Mouse (Mus musculus) forebrain, embryonic 13.5 days (tissue): Measurements from ENCODE around the gene Arid3a. TPM values are rescaled to one million over a fixed set of nuclear protein-coding genes. Genes with fewer than 3 reads are reported as not detected.
"Not testable (repeated sequence)": the region's sequence is repeated elsewhere in the genome, so short reads cannot be mapped to it uniquely, and the experiment has no call there.

ENCODE experiments used
- ATAC-seq: fragments of 200-750 bp; cut with Nextera tagmentation; 2 replicates; pipeline ENCODE4 v1.8.0; 2017
- H3K27ac ChIP-seq: fragments of 300-500 bp; sonication (generic); 2 replicates; pipeline ENCODE4 v1.5.1; 2015; ENCODE audit warnings: inconsistent platforms, mild to moderate bottlenecking, moderate library complexity
- H3K27me3 ChIP-seq: fragments of 300-500 bp; sonication (generic); 2 replicates; pipeline ENCODE4 v1.6.1; 2015; ENCODE audit warnings: mild to moderate bottlenecking, inconsistent platforms
- H3K36me3 ChIP-seq: fragments of 300-500 bp; sonication (generic); 2 replicates; pipeline ENCODE4 v1.6.1; 2015; ENCODE audit warnings: mild to moderate bottlenecking, inconsistent platforms; ENCODE audit not compliant: poor library complexity, severe bottlenecking
- H3K4me1 ChIP-seq: fragments of 300-500 bp; sonication (generic); 2 replicates; pipeline ENCODE4 v1.6.1; 2015; ENCODE audit warnings: inconsistent platforms
- H3K4me2 ChIP-seq: fragments of 300-500 bp; sonication (generic); 2 replicates; pipeline ENCODE4 v1.6.1; 2015; ENCODE audit warnings: inconsistent platforms, mild to moderate bottlenecking, moderate library complexity
- H3K4me3 ChIP-seq: fragments of 300-500 bp; sonication (generic); 2 replicates; pipeline ENCODE4 v1.5.1; 2015; ENCODE audit warnings: mild to moderate bottlenecking, inconsistent platforms
- H3K9ac ChIP-seq: fragments of 300-500 bp; sonication (generic); 2 replicates; pipeline ENCODE4 v1.6.1; 2015; ENCODE audit warnings: mild to moderate bottlenecking, inconsistent platforms
- H3K9me3 ChIP-seq: fragments of 300-500 bp; sonication (generic); replicated peaks from 2 replicates; pipeline ENCODE4 v1.6.1; 2016; ENCODE audit warnings: inconsistent platforms
- WGBS: fragments of 180-500 bp; shearing (Covaris S2); methylation state at CpG from one replicate; pipeline ENCODE4 v1.1.7; 2015; 5-methylcytosine and 5-hydroxymethylcytosine counted together
- polyA plus RNA-seq: library from polyadenylated mRNA; unstranded; fragments of >200 nt; fragmentation: Nextera tagmentation; extraction: Ambion mirVana; gene quantifications from 2 replicates; pipeline ENCODE4 v1.2.1, GENCODE M21; 2015

The Arid3a gene
- 2.5 and 3.6 TPM in 2 replicates for polyA plus RNA-seq

- peak; percentile 85 for ATAC-seq
Observed at GRCm38 (mm10) chr10:79926491-79927323, at the start of gene Arid3a. TSS of gene Arid3a (plus strand) at chr10:79927043.

GRCm38 (mm10) chr10:79877174-79877573 is 49.7 kb upstream of the Arid3a start:
- H3K27me3 ChIP-seq = peaks cover 30% of the 10 kb centered on the region; the same call in 1 of the 2 replicates
- H3K36me3 ChIP-seq = no peaks in the 10 kb centered on the region
- ATAC-seq = no peak
- H3K27ac ChIP-seq = no peak overlapping the region
- no peak overlapping the region for H3K4me3 ChIP-seq
- H3K4me2 ChIP-seq = no peak overlapping the region
- no peaks in the 10 kb centered on the region for H3K9me3 ChIP-seq
- H3K4me1 ChIP-seq = peaks cover 28% of the 10 kb centered on the region
- H3K9ac ChIP-seq = no peak overlapping the region
- WGBS = 60% methylated on average over 1 of the region's 1 CpGs

More at GRCm38 (mm10) chr10:79926491-79927323, at the start of gene Arid3a:
- Histone ChIP-seq H3K4me3 (peak within 1 kb of the TSS; percentile 98), H3K9me3 (no peaks in the 10 kb centered on the region), H3K27ac (peak within 1 kb of the TSS; percentile 89), H3K36me3 (peaks cover 13% of the 10 kb centered on the region), H3K4me1 (peaks cover 34% of the 10 kb centered on the region), H3K27me3 (peaks cover 26% of the 10 kb centered on the region), H3K4me2 (peak within 1 kb of the TSS; percentile 93), H3K9ac (peak within 1 kb of the TSS; percentile 88)
- under 1% methylated on average over 63 of the region's 63 CpGs for WGBS

GRCm38 (mm10) chr10:79877757-79878156 is 49.1 kb upstream of the Arid3a start:
- Histone ChIP-seq H3K27me3 (peaks cover 36% of the 10 kb centered on the region), H3K27ac (no peak overlapping the region), H3K9ac (no peak overlapping the region), H3K4me1 (peaks cover 26% of the 10 kb centered on the region), H3K4me2 (no peak overlapping the region), H3K36me3 (no peaks in the 10 kb centered on the region), H3K9me3 (no peaks in the 10 kb centered on the region), H3K4me3 (no peak overlapping the region)
- 58% methylated on average over 12 of the region's 12 CpGs for WGBS
- ATAC-seq = no peak

GRCm38 (mm10) chr10:79879527-79879926 is 47.3 kb upstream of the Arid3a start:
- no peaks in the 10 kb centered on the region for H3K9me3 ChIP-seq
- no peak overlapping the region for H3K4me2 ChIP-seq
- no peaks in the 10 kb centered on the region for H3K36me3 ChIP-seq
- 58% methylated on average over 3 of the region's 3 CpGs for WGBS
- no peak overlapping the region for H3K4me3 ChIP-seq
- no peak overlapping the region for H3K27ac ChIP-seq
- peaks cover 19% of the 10 kb centered on the region for H3K4me1 ChIP-seq
- no peak overlapping the region for H3K9ac ChIP-seq
- peaks cover 42% of the 10 kb centered on the region for H3K27me3 ChIP-seq
- no peak for ATAC-seq

GRCm38 (mm10) chr10:79880721-79881120 is 46.1 kb upstream of the Arid3a start:
- no peak overlapping the region for H3K27ac ChIP-seq
- peaks cover 42% of the 10 kb centered on the region for H3K27me3 ChIP-seq
- no peak for ATAC-seq
- H3K4me3 ChIP-seq = no peak overlapping the region
- H3K9ac ChIP-seq = no peak overlapping the region
- no peaks in the 10 kb centered on the region for H3K36me3 ChIP-seq
- H3K4me2 ChIP-seq = no peak overlapping the region
- peaks cover 7% of the 10 kb centered on the region for H3K4me1 ChIP-seq
- no peaks in the 10 kb centered on the region for H3K9me3 ChIP-seq
- 11% methylated on average over 9 of the region's 9 CpGs for WGBS

GRCm38 (mm10) chr10:79881981-79882380 is 44.9 kb upstream of the Arid3a start:
- H3K27me3 ChIP-seq = peaks cover 42% of the 10 kb centered on the region
- no peaks in the 10 kb centered on the region for H3K36me3 ChIP-seq
- peak; percentile 41; the same call in 1 of the 2 replicates for ATAC-seq
- H3K27ac ChIP-seq = no peak overlapping the region
- H3K9me3 ChIP-seq = no peaks in the 10 kb centered on the region
- peak overlapping the region; percentile 35 for H3K4me2 ChIP-seq
- peaks cover 7% of the 10 kb centered on the region for H3K4me1 ChIP-seq
- no peak overlapping the region for H3K9ac ChIP-seq
- WGBS = 7% methylated on average over 22 of the region's 22 CpGs
- peak overlapping the region; percentile 7; the same call in 1 of the 2 replicates for H3K4me3 ChIP-seq

GRCm38 (mm10) chr10:79883297-79884084 is 43.4 kb upstream of the Arid3a start:
- Histone ChIP-seq H3K4me3 (no peak overlapping the region), H3K4me2 (no peak overlapping the region), H3K27ac (no peak overlapping the region), H3K36me3 (no peaks in the 10 kb centered on the region), H3K27me3 (peaks cover 36% of the 10 kb centered on the region), H3K9ac (no peak overlapping the region), H3K9me3 (no peaks in the 10 kb centered on the region), H3K4me1 (peaks cover 7% of the 10 kb centered on the region)
- 0 out of 2 replicates have a peak, but pooled peaks have one; percentile 24 for ATAC-seq
- 14% methylated on average over 22 of the region's 22 CpGs for WGBS

- no peaks in the 10 kb centered on the region for H3K9me3 ChIP-seq
- H3K27ac ChIP-seq = no peak overlapping the region
- WGBS = 66% methylated on average over 4 of the region's 4 CpGs
- H3K9ac ChIP-seq = no peak overlapping the region
- H3K4me2 ChIP-seq = no peak overlapping the region
- H3K27me3 ChIP-seq = peaks cover 33% of the 10 kb centered on the region
- ATAC-seq = no peak
- H3K4me3 ChIP-seq = no peak overlapping the region
- H3K36me3 ChIP-seq = no peaks in the 10 kb centered on the region
- H3K4me1 ChIP-seq = peaks cover 7% of the 10 kb centered on the region
Observed at GRCm38 (mm10) chr10:79884446-79884845, 42.4 kb upstream of the Arid3a start.

GRCm38 (mm10) chr10:79884938-79885337 is 41.9 kb upstream of the Arid3a start:
- H3K4me2 ChIP-seq, ATAC-seq: not testable (repeated sequence)
- WGBS = 79% methylated on average over 3 of the region's 3 CpGs

GRCm38 (mm10) chr10:79886054-79886453 is 40.8 kb upstream of the Arid3a start, which contains the start of gene Elane:
TSS of gene Elane (plus strand) at chr10:79886247.
- Histone ChIP-seq H3K4me3 (no peak within 1 kb of the TSS), H3K27me3 (peaks cover 33% of the 10 kb centered on the region), H3K4me1 (peaks cover 7% of the 10 kb centered on the region), H3K4me2 (no peak within 1 kb of the TSS), H3K27ac (no peak within 1 kb of the TSS), H3K9ac (no peak within 1 kb of the TSS), H3K36me3 (no peaks in the 10 kb centered on the region), H3K9me3 (no peaks in the 10 kb centered on the region)
- WGBS = 80% methylated on average over 6 of the region's 6 CpGs
- no peak for ATAC-seq

More at GRCm38 (mm10) chr10:79884938-79885337, 41.9 kb upstream of the Arid3a start:
- H3K4me1 ChIP-seq, H3K36me3 ChIP-seq, H3K27ac ChIP-seq, H3K4me3 ChIP-seq, H3K9me3 ChIP-seq, H3K9ac ChIP-seq: not testable (repeated sequence)
- peaks cover 33% of the 10 kb centered on the region for H3K27me3 ChIP-seq

- Histone ChIP-seq H3K36me3 (no peaks in the 10 kb centered on the region), H3K4me1 (peaks cover 7% of the 10 kb centered on the region), H3K9me3 (no peaks in the 10 kb centered on the region), H3K4me3 (no peak overlapping the region), H3K9ac (no peak overlapping the region), H3K4me2 (no peak overlapping the region), H3K27ac (no peak overlapping the region), H3K27me3 (peaks cover 27% of the 10 kb centered on the region)
- ATAC-seq = no peak
- 86% methylated on average over 8 of the region's 8 CpGs for WGBS
Observed at GRCm38 (mm10) chr10:79886611-79887010, 40.2 kb upstream of the Arid3a start.

GRCm38 (mm10) chr10:79889386-79889785 is 37.5 kb upstream of the Arid3a start:
- Histone ChIP-seq H3K36me3 (0 out of 2 replicates have a peak, but pooled peaks cover 4% of the 10 kb centered on the region), H3K27ac (no peak overlapping the region), H3K4me3 (no peak overlapping the region), H3K4me1 (no peaks in the 10 kb centered on the region; the same call in 1 of the 2 replicates), H3K9me3 (no peaks in the 10 kb centered on the region), H3K9ac (no peak overlapping the region), H3K4me2 (no peak overlapping the region), H3K27me3 (peaks cover 9% of the 10 kb centered on the region; the same call in 1 of the 2 replicates)
- ATAC-seq = no peak
- 96% methylated on average over 2 of the region's 2 CpGs for WGBS
